Mouse (Mus musculus): ENCODE results near the gene Eif1.

DNA sequence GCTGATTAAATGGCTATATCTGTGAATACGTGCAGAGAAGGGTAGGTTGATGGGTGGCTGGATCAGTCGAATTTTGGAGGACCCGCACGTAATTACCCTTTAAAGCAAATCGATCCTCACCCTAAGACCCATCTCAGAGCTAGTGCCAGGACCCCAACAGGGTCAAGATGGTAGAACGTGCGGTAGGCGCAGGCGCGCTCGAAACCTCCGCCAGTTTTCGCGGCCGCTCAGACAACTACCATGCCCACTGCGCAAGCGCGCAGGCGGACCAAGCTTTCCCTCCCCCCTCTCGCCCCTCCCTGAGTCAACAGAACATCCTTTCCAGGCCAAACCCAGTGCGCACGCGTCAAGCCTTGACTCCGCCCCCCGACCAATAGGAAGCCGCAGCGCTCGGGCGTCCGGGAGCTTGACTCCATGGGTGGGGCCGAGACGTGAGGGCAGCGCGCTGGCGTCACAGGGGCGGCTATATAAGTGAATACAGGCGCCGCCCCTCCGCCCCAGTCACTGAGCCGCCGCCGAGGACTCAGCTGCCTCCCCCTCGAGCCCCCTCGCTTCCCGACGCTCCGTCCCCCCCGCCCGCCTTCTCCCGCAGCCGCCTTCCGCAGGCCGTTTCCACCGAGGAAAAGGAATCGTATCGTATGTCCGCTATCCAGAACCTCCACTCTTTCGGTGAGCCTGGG lies at the start of gene Eif1:
- TF ChIP-seq CTCF (IDR thresholded peaks at IDR 0.05; ENCODE audit: borderline replicate concordance, extremely low read depth, insufficient read depth, insufficient read length) = no peak
- TF ChIP-seq POLR2A (IDR thresholded peaks at IDR 0.05; ENCODE audit: borderline replicate concordance, extremely low read depth, insufficient read depth, insufficient read length, poor library complexity, severe bottlenecking) = peak; percentile 89

Data from brain, embryonic 14.5 days (tissue).